Mouse (Mus musculus): Measurements from ENCODE around the gene Neurl1b.

- TF ChIP-seq CTCF (IDR thresholded peaks at IDR 0.05; ENCODE audit: low read depth, low read length), result no peak
- no peak for TF ChIP-seq POLR2A (IDR thresholded peaks at IDR 0.05; ENCODE audit: borderline replicate concordance, low read depth, low read length)
These were observed 34.2 kb upstream of the Neurl1b start for GRCm38 (mm10) chr17:26380280-26380985.

Data from bone marrow macrophage, adult 2 months (primary cell).